Mouse (Mus musculus) lung, postnatal 0 days (tissue): ENCODE results near the gene Tmem115.

Source experiments
- CTCF ChIP-seq: IDR thresholded peaks from 2 replicates; pipeline ENCODE4 v1.5.1; 2016; ENCODE audit warnings: antibody characterized with exemption, mild to moderate bottlenecking
- EP300 ChIP-seq: IDR thresholded peaks from 2 replicates; pipeline ENCODE4 v1.6.1; 2016; ENCODE audit warnings: antibody characterized with exemption, mild to moderate bottlenecking, control low read depth

DNA sequence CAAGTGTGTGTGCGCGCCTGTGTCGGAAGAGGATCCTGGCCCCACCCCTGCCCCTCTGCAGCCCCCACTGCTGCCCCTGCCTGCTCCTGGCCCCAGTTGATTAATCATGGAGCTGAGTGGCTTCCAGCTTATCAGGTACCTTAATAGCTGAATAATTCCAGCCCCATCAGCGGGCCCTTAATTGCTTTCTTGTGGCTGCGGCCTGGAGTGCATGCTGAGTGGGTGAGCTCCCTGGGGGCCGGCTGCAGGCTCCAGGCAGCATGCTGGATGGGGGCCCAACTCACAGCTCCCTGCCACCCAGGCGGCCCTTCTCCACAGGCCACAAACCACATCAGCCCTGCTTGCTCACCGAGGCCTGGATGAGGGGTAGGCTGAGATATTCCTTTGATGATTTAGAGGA is 22.3 kb upstream of the Tmem115 start:
- TF ChIP-seq CTCF: no peak
- TF ChIP-seq EP300: no peak
